Mouse (Mus musculus): ENCODE measurements around the gene Strn. TPM values are rescaled to one million over a fixed set of nuclear protein-coding genes. Genes with fewer than 3 reads are reported as not detected.

Gene Strn
- polyA plus RNA-seq, 1 experiment from 2014 or later, result 5.4 TPM

- H3K9me3 ChIP-seq, result no peaks in the 10 kb centered on the region
- no peak overlapping the region for H3K4me3 ChIP-seq
- H3K27ac ChIP-seq, result no peak overlapping the region
- 0 out of 2 replicates have a peak, but pooled peaks have one; percentile 25 for ATAC-seq (replicated peaks)
- H3K4me2 ChIP-seq, result no peak overlapping the region
- H3K36me3 ChIP-seq (replicated peaks), result no peaks in the 10 kb centered on the region
- no peaks in the 10 kb centered on the region for H3K27me3 ChIP-seq (replicated peaks)
- no peak overlapping the region for H3K9ac ChIP-seq
- 98% methylated on average over 3 of the region's 3 CpGs for WGBS
- no peaks in the 10 kb centered on the region for H3K4me1 ChIP-seq
Observed at GRCm38 (mm10) chr17:78640387-78640786, 96.6 kb downstream of the Strn start.

- Histone ChIP-seq H3K27ac (no peak overlapping the region), H3K9me3 (no peaks in the 10 kb centered on the region), H3K9ac (no peak overlapping the region), H3K27me3 (replicated peaks) (no peaks in the 10 kb centered on the region), H3K4me2 (no peak overlapping the region), H3K4me3 (no peak overlapping the region), H3K36me3 (replicated peaks) (no peaks in the 10 kb centered on the region), H3K4me1 (no peaks in the 10 kb centered on the region)
- 76% methylated on average over 6 of the region's 6 CpGs for WGBS
- no peak for ATAC-seq (replicated peaks)
Observed at GRCm38 (mm10) chr17:78639099-78639498, 97.9 kb downstream of the Strn start.

- Histone ChIP-seq H3K9ac (no peak overlapping the region), H3K27ac (no peak overlapping the region), H3K27me3 (replicated peaks) (no peaks in the 10 kb centered on the region), H3K4me1 (no peaks in the 10 kb centered on the region), H3K36me3 (replicated peaks) (no peaks in the 10 kb centered on the region), H3K4me2 (no peak overlapping the region), H3K4me3 (no peak overlapping the region), H3K9me3 (no peaks in the 10 kb centered on the region)
- no peak for ATAC-seq (replicated peaks)
- WGBS, result 92% methylated on average over 7 of the region's 7 CpGs
Observed at GRCm38 (mm10) chr17:78637140-78637539, 99.9 kb downstream of the Strn start.

GRCm38 (mm10) chr17:78635616-78636015 lies 101.4 kb downstream of the Strn start:
- no peak overlapping the region for H3K4me3 ChIP-seq
- no peak overlapping the region for H3K4me2 ChIP-seq
- H3K27ac ChIP-seq, result no peak overlapping the region
- H3K4me1 ChIP-seq, result no peaks in the 10 kb centered on the region
- H3K9me3 ChIP-seq, result no peaks in the 10 kb centered on the region
- no peaks in the 10 kb centered on the region for H3K27me3 ChIP-seq (replicated peaks)
- H3K9ac ChIP-seq, result no peak overlapping the region
- H3K36me3 ChIP-seq (replicated peaks), result no peaks in the 10 kb centered on the region
- no peak for ATAC-seq (replicated peaks)
- whole genome bisulfite sequencing, result 46% methylated on average over 2 of the region's 2 CpGs

GRCm38 (mm10) chr17:78624941-78625340 lies 112.1 kb downstream of the Strn start:
- Histone ChIP-seq H3K27ac (no peak overlapping the region), H3K4me3 (no peak overlapping the region), H3K36me3 (replicated peaks) (no peaks in the 10 kb centered on the region), H3K27me3 (replicated peaks) (no peaks in the 10 kb centered on the region), H3K9me3 (no peaks in the 10 kb centered on the region), H3K4me1 (no peaks in the 10 kb centered on the region), H3K4me2 (no peak overlapping the region), H3K9ac (no peak overlapping the region)
- ATAC-seq (replicated peaks), result no peak
- WGBS, result 95% methylated on average over 19 of the region's 19 CpGs

GRCm38 (mm10) chr17:78621863-78622262 lies 115.1 kb downstream of the Strn start:
- Histone ChIP-seq H3K27ac (no peak overlapping the region), H3K9ac (no peak overlapping the region), H3K27me3 (replicated peaks) (no peaks in the 10 kb centered on the region), H3K4me3 (no peak overlapping the region), H3K36me3 (replicated peaks) (no peaks in the 10 kb centered on the region), H3K9me3 (no peaks in the 10 kb centered on the region), H3K4me1 (no peaks in the 10 kb centered on the region), H3K4me2 (no peak overlapping the region)
- ATAC-seq (replicated peaks), result no peak
- 88% methylated on average over 4 of the region's 4 CpGs for WGBS

- no peaks in the 10 kb centered on the region for H3K36me3 ChIP-seq (replicated peaks)
- H3K4me1 ChIP-seq, result no peaks in the 10 kb centered on the region
- ATAC-seq (replicated peaks), result peak; percentile 42; the same call in 1 of the 2 replicates
- no peak overlapping the region for H3K4me3 ChIP-seq
- no peak overlapping the region for H3K4me2 ChIP-seq
- no peak overlapping the region for H3K27ac ChIP-seq
- H3K9ac ChIP-seq, result no peak overlapping the region
- no peaks in the 10 kb centered on the region for H3K27me3 ChIP-seq (replicated peaks)
- H3K9me3 ChIP-seq, result no peaks in the 10 kb centered on the region
- WGBS, result 87% methylated on average over 4 of the region's 4 CpGs
Observed at GRCm38 (mm10) chr17:78620740-78621139, 116.3 kb downstream of the Strn start.

- no peak overlapping the region for H3K9ac ChIP-seq
- WGBS, result 93% methylated on average over 7 of the region's 7 CpGs
- H3K36me3 ChIP-seq (replicated peaks), result no peaks in the 10 kb centered on the region
- no peak for ATAC-seq (replicated peaks)
- no peaks in the 10 kb centered on the region for H3K9me3 ChIP-seq
- H3K27ac ChIP-seq, result no peak overlapping the region
- no peak overlapping the region for H3K4me3 ChIP-seq
- no peaks in the 10 kb centered on the region for H3K4me1 ChIP-seq
- H3K4me2 ChIP-seq, result no peak overlapping the region
- H3K27me3 ChIP-seq (replicated peaks), result no peaks in the 10 kb centered on the region
Observed at GRCm38 (mm10) chr17:78619981-78620380, 117.0 kb downstream of the Strn start.

GRCm38 (mm10) chr17:78618164-78618693 lies 118.8 kb downstream of the Strn start:
- H3K4me3 ChIP-seq, result no peak overlapping the region
- no peak overlapping the region for H3K9ac ChIP-seq
- no peak overlapping the region for H3K27ac ChIP-seq
- H3K4me1 ChIP-seq, result no peaks in the 10 kb centered on the region
- H3K27me3 ChIP-seq (replicated peaks), result no peaks in the 10 kb centered on the region
- WGBS, result 91% methylated on average over 5 of the region's 5 CpGs
- H3K4me2 ChIP-seq, result no peak overlapping the region
- H3K9me3 ChIP-seq, result no peaks in the 10 kb centered on the region
- no peak for ATAC-seq (replicated peaks)
- no peaks in the 10 kb centered on the region for H3K36me3 ChIP-seq (replicated peaks)

- Histone ChIP-seq H3K9me3 (no peaks in the 10 kb centered on the region), H3K4me1 (no peaks in the 10 kb centered on the region), H3K9ac (no peak overlapping the region), H3K27me3 (replicated peaks) (no peaks in the 10 kb centered on the region), H3K36me3 (replicated peaks) (no peaks in the 10 kb centered on the region), H3K4me3 (no peak overlapping the region), H3K4me2 (no peak overlapping the region), H3K27ac (no peak overlapping the region)
- WGBS, result 88% methylated on average over 3 of the region's 3 CpGs
- ATAC-seq (replicated peaks), result no peak
Observed at GRCm38 (mm10) chr17:78615096-78615495, 121.9 kb downstream of the Strn start.

GRCm38 (mm10) chr17:78614481-78614880 lies 122.5 kb downstream of the Strn start:
- Histone ChIP-seq H3K4me1 (no peaks in the 10 kb centered on the region), H3K4me2 (no peak overlapping the region), H3K27me3 (replicated peaks) (no peaks in the 10 kb centered on the region), H3K9ac (no peak overlapping the region), H3K4me3 (no peak overlapping the region), H3K36me3 (replicated peaks) (no peaks in the 10 kb centered on the region), H3K9me3 (no peaks in the 10 kb centered on the region), H3K27ac (no peak overlapping the region)
- WGBS, result 79% methylated on average over 2 of the region's 2 CpGs
- no peak for ATAC-seq (replicated peaks)

- Histone ChIP-seq H3K4me3 (no peak overlapping the region), H3K27ac (no peak overlapping the region), H3K36me3 (replicated peaks) (no peaks in the 10 kb centered on the region), H3K9ac (no peak overlapping the region), H3K4me1 (no peaks in the 10 kb centered on the region), H3K4me2 (no peak overlapping the region), H3K9me3 (no peaks in the 10 kb centered on the region), H3K27me3 (replicated peaks) (no peaks in the 10 kb centered on the region)
- no peak for ATAC-seq (replicated peaks)
- WGBS, result 70% methylated on average over 6 of the region's 6 CpGs
Observed at GRCm38 (mm10) chr17:78611117-78611516, 125.9 kb downstream of the Strn start.

- WGBS, result 94% methylated on average over 13 of the region's 13 CpGs
Observed at GRCm38 (mm10) chr17:78609191-78609855, 127.7 kb downstream of the Strn start.

More at GRCm38 (mm10) chr17:78609191-78609855, 127.7 kb downstream of the Strn start:
- ATAC-seq (replicated peaks), result no peak
- Histone ChIP-seq H3K27me3 (replicated peaks) (no peaks in the 10 kb centered on the region), H3K4me2 (no peak overlapping the region), H3K4me3 (no peak overlapping the region), H3K36me3 (replicated peaks) (no peaks in the 10 kb centered on the region), H3K9me3 (no peaks in the 10 kb centered on the region), H3K27ac (no peak overlapping the region), H3K4me1 (no peaks in the 10 kb centered on the region), H3K9ac (no peak overlapping the region)
